Mouse (Mus musculus) forebrain, embryonic 12.5 days (tissue): ENCODE results near the gene Tsr1. TPM values are rescaled to one million over a fixed set of nuclear protein-coding genes. Genes with fewer than 3 reads are reported as not detected.
A peak's percentile ranks its signal among the peaks of the same experiment; 100 is the strongest.

Source experiments
- ATAC-seq: fragments of 200-750 bp; cut with Nextera tagmentation; 2 replicates; pipeline ENCODE4 v1.8.0; 2017; ENCODE audit warnings: moderate TSS enrichment; ENCODE audit not compliant: low FRiP score
- H3K27ac ChIP-seq: fragments of 300-500 bp; sonication (generic); 2 replicates; pipeline ENCODE4 v1.5.1; 2016; ENCODE audit warnings: mild to moderate bottlenecking
- H3K27me3 ChIP-seq: fragments of 300-500 bp; sonication (generic); 2 replicates; pipeline ENCODE4 v1.6.1; 2016; ENCODE audit warnings: mild to moderate bottlenecking
- H3K36me3 ChIP-seq: fragments of 300-500 bp; sonication (generic); replicated peaks from 2 replicates; pipeline ENCODE4 v1.6.1; 2016; ENCODE audit warnings: mild to moderate bottlenecking
- H3K4me1 ChIP-seq: fragments of 300-500 bp; sonication (generic); 2 replicates; pipeline ENCODE4 v1.6.1; 2016
- H3K4me2 ChIP-seq: fragments of 300-500 bp; sonication (generic); 2 replicates; pipeline ENCODE4 v1.6.1; 2016; ENCODE audit warnings: mild to moderate bottlenecking, moderate library complexity
- H3K4me3 ChIP-seq: fragments of 300-500 bp; sonication (generic); replicated peaks from 2 replicates; pipeline ENCODE4 v1.5.1; 2016; ENCODE audit warnings: mild to moderate bottlenecking
- H3K9ac ChIP-seq: fragments of 300-500 bp; sonication (generic); 2 replicates; pipeline ENCODE4 v1.6.1; 2016; ENCODE audit warnings: mild to moderate bottlenecking
- H3K9me3 ChIP-seq: fragments of 300-500 bp; sonication (generic); 2 replicates; pipeline ENCODE4 v1.6.1; 2016
- WGBS: fragments of 180-500 bp; shearing (Covaris S2); methylation state at CpG from one replicate; pipeline ENCODE4 v1.1.7; 2016; 5-methylcytosine and 5-hydroxymethylcytosine counted together
- polyA plus RNA-seq: library from polyadenylated mRNA; unstranded; fragments of >200 nt; fragmentation: Nextera tagmentation; extraction: Ambion mirVana; gene quantifications from 2 replicates; pipeline ENCODE4 v1.2.1, GENCODE M21; 2016

Gene Tsr1
- 43.0 and 43.1 TPM in 2 replicates for polyA plus RNA-seq

GRCm38 (mm10) chr11:74897678-74898516 is at the start of gene Tsr1:
TSS of gene Tsr1 (plus strand) at chr11:74898071.
- under 1% methylated on average over 54 of the region's 54 CpGs for WGBS
- Histone ChIP-seq H3K9me3 (no peaks in the 10 kb centered on the region), H3K27ac (peak within 1 kb of the TSS; percentile 87), H3K4me3 (peak within 1 kb of the TSS; percentile 66), H3K36me3 (peaks cover 33% of the 10 kb centered on the region), H3K9ac (peak within 1 kb of the TSS; percentile 62), H3K4me2 (peak within 1 kb of the TSS; percentile 70), H3K4me1 (peaks cover 23% of the 10 kb centered on the region), H3K27me3 (no peaks in the 10 kb centered on the region)
- ATAC-seq, result peak; percentile 83

- Histone ChIP-seq H3K9ac (no peak overlapping the region), H3K4me2 (no peak overlapping the region), H3K27me3 (no peaks in the 10 kb centered on the region), H3K27ac (no peak overlapping the region), H3K4me1 (peaks cover 8% of the 10 kb centered on the region), H3K9me3 (no peaks in the 10 kb centered on the region), H3K36me3 (peaks cover 10% of the 10 kb centered on the region), H3K4me3 (no peak overlapping the region)
- 86% methylated on average over 14 of the region's 14 CpGs for WGBS
- ATAC-seq, result no peak
Observed at GRCm38 (mm10) chr11:74850998-74851661, 46.7 kb upstream of the Tsr1 start.

GRCm38 (mm10) chr11:74857756-74858155 is 40.1 kb upstream of the Tsr1 start:
- H3K4me3 ChIP-seq, result no peak overlapping the region
- H3K4me2 ChIP-seq, result no peak overlapping the region
- peaks cover 16% of the 10 kb centered on the region for H3K36me3 ChIP-seq
- no peaks in the 10 kb centered on the region for H3K4me1 ChIP-seq
- no peaks in the 10 kb centered on the region for H3K27me3 ChIP-seq
- H3K9me3 ChIP-seq, result no peaks in the 10 kb centered on the region
- no peak overlapping the region for H3K27ac ChIP-seq
- WGBS, result 89% methylated on average over 9 of the region's 9 CpGs
- no peak overlapping the region for H3K9ac ChIP-seq
- ATAC-seq, result no peak

DNA sequence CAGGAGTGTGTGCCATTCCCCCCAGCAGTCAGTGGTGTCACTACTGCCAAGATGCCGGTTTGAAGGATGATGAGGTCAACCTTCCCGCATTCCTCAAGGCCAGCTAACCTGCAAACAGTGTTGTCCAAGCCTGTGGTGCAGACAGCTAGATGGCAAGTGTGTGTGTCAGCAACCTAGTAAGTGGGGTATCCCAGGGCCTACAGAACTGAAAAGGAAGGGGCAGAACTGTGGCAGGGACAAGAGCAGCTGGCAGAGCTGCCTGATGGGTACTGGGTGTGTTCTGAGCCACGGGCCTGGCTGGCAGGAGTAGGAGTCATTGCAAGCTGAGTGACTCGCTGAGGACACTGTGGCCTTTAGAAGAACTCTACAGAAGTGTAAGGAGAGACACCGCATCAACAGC is 35.7 kb upstream of the Tsr1 start:
- no peak for ATAC-seq
- peaks cover 23% of the 10 kb centered on the region for H3K36me3 ChIP-seq

GRCm38 (mm10) chr11:74863471-74863870 is 34.4 kb upstream of the Tsr1 start:
- Histone ChIP-seq H3K36me3 (peaks cover 26% of the 10 kb centered on the region), H3K4me1 (no peaks in the 10 kb centered on the region), H3K9ac (no peak overlapping the region), H3K4me2 (no peak overlapping the region), H3K9me3 (no peaks in the 10 kb centered on the region), H3K27ac (no peak overlapping the region), H3K4me3 (no peak overlapping the region), H3K27me3 (no peaks in the 10 kb centered on the region)
- WGBS, result 27% methylated on average over 11 of the region's 11 CpGs
- no peak for ATAC-seq

More for the DNA sequence above, 35.7 kb upstream of the Tsr1 start:
- H3K27me3 ChIP-seq, result no peaks in the 10 kb centered on the region
- no peaks in the 10 kb centered on the region for H3K9me3 ChIP-seq
- H3K4me1 ChIP-seq, result no peaks in the 10 kb centered on the region
- H3K4me2 ChIP-seq, result no peak overlapping the region
- no peak overlapping the region for H3K4me3 ChIP-seq
- H3K27ac ChIP-seq, result no peak overlapping the region
- WGBS, result 85% methylated on average over 5 of the region's 5 CpGs
- no peak overlapping the region for H3K9ac ChIP-seq

- no peaks in the 10 kb centered on the region; the same call in 1 of the 2 replicates for H3K4me1 ChIP-seq
- no peak overlapping the region for H3K27ac ChIP-seq
- H3K9me3 ChIP-seq, result no peaks in the 10 kb centered on the region
- no peak overlapping the region for H3K9ac ChIP-seq
- no peak overlapping the region for H3K4me3 ChIP-seq
- H3K4me2 ChIP-seq, result no peak overlapping the region
- H3K36me3 ChIP-seq, result peaks cover 27% of the 10 kb centered on the region
- WGBS, result 89% methylated on average over 9 of the region's 9 CpGs
- no peaks in the 10 kb centered on the region for H3K27me3 ChIP-seq
- no peak for ATAC-seq
Observed at GRCm38 (mm10) chr11:74864421-74864820, 33.5 kb upstream of the Tsr1 start.

GRCm38 (mm10) chr11:74865252-74865651 is 32.6 kb upstream of the Tsr1 start:
- no peak overlapping the region for H3K4me3 ChIP-seq
- ATAC-seq, result no peak
- no peaks in the 10 kb centered on the region for H3K27me3 ChIP-seq
- no peaks in the 10 kb centered on the region; the same call in 1 of the 2 replicates for H3K4me1 ChIP-seq
- no peak overlapping the region for H3K27ac ChIP-seq
- no peak overlapping the region for H3K9ac ChIP-seq
- peaks cover 27% of the 10 kb centered on the region for H3K36me3 ChIP-seq
- no peak overlapping the region for H3K4me2 ChIP-seq
- 84% methylated on average over 9 of the region's 9 CpGs for WGBS
- no peaks in the 10 kb centered on the region for H3K9me3 ChIP-seq

GRCm38 (mm10) chr11:74866640-74867039 is 31.2 kb upstream of the Tsr1 start:
- H3K36me3 ChIP-seq, result peaks cover 27% of the 10 kb centered on the region
- no peaks in the 10 kb centered on the region for H3K27me3 ChIP-seq
- H3K4me1 ChIP-seq, result peaks cover 12% of the 10 kb centered on the region
- H3K9ac ChIP-seq, result no peak overlapping the region
- H3K4me3 ChIP-seq, result no peak overlapping the region
- no peak for ATAC-seq
- H3K27ac ChIP-seq, result no peak overlapping the region
- H3K9me3 ChIP-seq, result no peaks in the 10 kb centered on the region
- WGBS, result 85% methylated on average over 4 of the region's 4 CpGs
- no peak overlapping the region for H3K4me2 ChIP-seq

- Histone ChIP-seq H3K27ac (no peak overlapping the region), H3K4me3 (no peak overlapping the region), H3K4me1 (peaks cover 12% of the 10 kb centered on the region), H3K4me2 (no peak overlapping the region), H3K9me3 (no peaks in the 10 kb centered on the region), H3K27me3 (no peaks in the 10 kb centered on the region), H3K36me3 (peaks cover 27% of the 10 kb centered on the region), H3K9ac (no peak overlapping the region)
- no peak for ATAC-seq
- 88% methylated on average over 2 of the region's 2 CpGs for WGBS
Observed at GRCm38 (mm10) chr11:74867181-74867580, 30.7 kb upstream of the Tsr1 start.

GRCm38 (mm10) chr11:74868046-74868760 is 29.7 kb upstream of the Tsr1 start:
- H3K4me3 ChIP-seq, result no peak overlapping the region
- no peak overlapping the region for H3K9ac ChIP-seq
- no peak overlapping the region for H3K4me2 ChIP-seq
- H3K9me3 ChIP-seq, result no peaks in the 10 kb centered on the region
- H3K36me3 ChIP-seq, result peaks cover 27% of the 10 kb centered on the region
- H3K27ac ChIP-seq, result no peak overlapping the region
- 89% methylated on average over 13 of the region's 13 CpGs for WGBS
- H3K4me1 ChIP-seq, result peaks cover 12% of the 10 kb centered on the region
- ATAC-seq, result no peak
- no peaks in the 10 kb centered on the region for H3K27me3 ChIP-seq

DNA sequence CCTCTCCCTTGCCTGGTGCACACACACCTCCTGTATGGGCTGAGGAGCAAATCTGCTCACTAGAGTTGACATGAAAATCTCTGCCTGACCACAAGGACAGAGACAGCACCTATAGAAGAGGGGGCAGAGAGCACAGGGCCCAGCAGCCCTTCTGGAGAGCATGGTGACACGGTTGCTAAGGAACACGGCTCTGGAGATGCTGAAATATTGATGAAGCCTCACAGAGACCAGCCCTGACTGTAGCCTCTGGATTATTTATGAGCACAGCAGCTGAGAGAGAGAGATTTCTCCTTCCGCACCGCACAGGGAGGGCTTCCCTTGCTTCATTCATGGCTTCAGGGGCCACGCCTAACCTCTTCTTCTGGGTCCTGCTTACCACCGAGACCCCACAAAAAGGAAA is 28.3 kb upstream of the Tsr1 start:
- Histone ChIP-seq H3K9ac (no peak overlapping the region), H3K4me2 (no peak overlapping the region), H3K27me3 (no peaks in the 10 kb centered on the region), H3K36me3 (peaks cover 29% of the 10 kb centered on the region), H3K9me3 (no peaks in the 10 kb centered on the region), H3K4me3 (no peak overlapping the region), H3K4me1 (peaks cover 15% of the 10 kb centered on the region), H3K27ac (no peak overlapping the region)
- WGBS, result 91% methylated on average over 6 of the region's 6 CpGs
- ATAC-seq, result no peak

DNA sequence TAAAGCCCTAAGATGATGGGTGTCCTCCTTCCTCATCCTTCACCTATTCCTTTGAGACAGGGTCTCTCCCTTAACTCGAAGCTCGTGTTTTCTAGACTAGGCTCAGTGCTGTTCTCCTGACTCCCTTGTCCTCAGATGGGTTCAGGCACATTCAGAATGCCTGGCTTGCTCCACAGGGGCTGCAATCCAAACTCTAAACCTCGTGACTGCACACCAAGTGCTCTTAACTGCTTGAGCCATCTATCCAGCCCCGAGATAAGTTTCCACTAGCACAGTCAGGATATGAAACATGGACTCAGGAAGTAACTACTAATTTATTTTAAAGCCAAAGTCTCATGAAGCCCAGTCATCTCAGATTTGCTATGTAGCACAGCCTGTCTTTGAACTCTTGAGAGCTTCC is 27.3 kb upstream of the Tsr1 start:
- peaks cover 26% of the 10 kb centered on the region for H3K36me3 ChIP-seq
- H3K4me3 ChIP-seq, result no peak overlapping the region
- peak overlapping the region; percentile 76 for H3K27ac ChIP-seq
- no peak overlapping the region for H3K4me2 ChIP-seq
- H3K9ac ChIP-seq, result no peak overlapping the region
- no peaks in the 10 kb centered on the region for H3K9me3 ChIP-seq
- H3K27me3 ChIP-seq, result no peaks in the 10 kb centered on the region
- 81% methylated on average over 4 of the region's 4 CpGs for WGBS
- peaks cover 18% of the 10 kb centered on the region for H3K4me1 ChIP-seq
- ATAC-seq, result no peak
